Mouse (Mus musculus) forebrain, postnatal 0 days (tissue): ENCODE results near the gene Wdr19. TPM values are rescaled to one million over a fixed set of nuclear protein-coding genes. Genes with fewer than 3 reads are reported as not detected.

ENCODE experiments used
- ATAC-seq: fragments of 200-750 bp; cut with Nextera tagmentation; 2 replicates; pipeline ENCODE4 v1.8.0; 2017; ENCODE audit warnings: mild to moderate bottlenecking, moderate library complexity
- DNase-seq: peaks from one replicate; pipeline ENCODE4 v3.0.0-alpha.2; 2015
- H3K27ac ChIP-seq: fragments of 300-500 bp; sonication (generic); 2 replicates; pipeline ENCODE4 v1.5.1; 2014; ENCODE audit warnings: low read depth, mild to moderate bottlenecking, antibody characterized with exemption, low read length, moderate library complexity, mixed read lengths
- H3K27me3 ChIP-seq: fragments of 300-500 bp; sonication (generic); 2 replicates; pipeline ENCODE4 v1.6.1; 2014; ENCODE audit warnings: mild to moderate bottlenecking, low read length, mixed read lengths; ENCODE audit not compliant: insufficient read depth
- H3K36me3 ChIP-seq: fragments of 300-500 bp; sonication (generic); 2 replicates; pipeline ENCODE4 v1.6.1; 2014; ENCODE audit warnings: mild to moderate bottlenecking, moderate library complexity; ENCODE audit not compliant: insufficient read depth
- H3K4me1 ChIP-seq: fragments of 300-500 bp; sonication (generic); 2 replicates; pipeline ENCODE4 v1.6.1; 2014; ENCODE audit warnings: antibody characterized with exemption; ENCODE audit not compliant: insufficient read depth
- H3K4me2 ChIP-seq: fragments of 300-500 bp; sonication (generic); 2 replicates; pipeline ENCODE4 v1.6.1; 2014; ENCODE audit warnings: low read depth, mild to moderate bottlenecking, moderate library complexity
- H3K4me3 ChIP-seq: fragments of 300-500 bp; sonication (generic); 2 replicates; pipeline ENCODE4 v1.5.1; 2014; ENCODE audit warnings: low read depth, low read length, mixed read lengths
- H3K9ac ChIP-seq: fragments of 300-500 bp; sonication (generic); 2 replicates; pipeline ENCODE4 v1.6.1; 2014; ENCODE audit warnings: mild to moderate bottlenecking
- H3K9me3 ChIP-seq: fragments of 300-500 bp; sonication (generic); 2 replicates; pipeline ENCODE4 v1.6.1; 2016; ENCODE audit warnings: low read length
- CTCF ChIP-seq: sonication (generic); IDR thresholded peaks from 2 replicates; pipeline ENCODE4 v1.5.1; 2016; ENCODE audit warnings: antibody characterized with exemption, control low read depth, low read depth
- WGBS: fragments of 180-500 bp; shearing (Covaris S2); extraction: QIAGEN DNeasy Blood & Tissue Kit; methylation state at CpG from one replicate; pipeline ENCODE4 v1.1.7; 2014; 5-methylcytosine and 5-hydroxymethylcytosine counted together
- polyA plus RNA-seq: library from polyadenylated mRNA; unstranded; fragments of >200 nt; fragmentation: Nextera tagmentation; extraction: Ambion mirVana; gene quantifications from 2 replicates; pipeline ENCODE4 v1.2.1, GENCODE M21; 2015
- total RNA-seq: library from RNA; depleted of rRNA; stranded (reverse); fragments of >200 nt; gene quantifications from 2 replicates; pipeline ENCODE4 v1.2.3, GENCODE M21; 2014

Gene Wdr19
- total and polyA plus RNA-seq, 2 experiments from 2014 or later = 7.7 to 21.9 TPM

- Histone ChIP-seq H3K9me3 (no peaks in the 10 kb centered on the region), H3K4me2 (no peak overlapping the region), H3K27me3 (no peaks in the 10 kb centered on the region), H3K9ac (no peak overlapping the region), H3K4me3 (no peak overlapping the region), H3K27ac (no peak overlapping the region), H3K4me1 (no peaks in the 10 kb centered on the region), H3K36me3 (no peaks in the 10 kb centered on the region)
- TF ChIP-seq CTCF = no peak
- 94% methylated on average over 9 of the region's 9 CpGs for WGBS
- DNase-seq (no peak), ATAC-seq (no peak)
Measured at GRCm38 (mm10) chr5:65194441-65194840, 5.1 kb upstream of the Wdr19 start.

GRCm38 (mm10) chr5:65204726-65205125 is 5.2 kb downstream of the Wdr19 start:
- ATAC-seq (no peak), DNase-seq (no peak)
- no peak overlapping the region for H3K4me3 ChIP-seq
- TF ChIP-seq CTCF = no peak
- 0 out of 2 replicates have a peak, but pooled peaks cover 7% of the 10 kb centered on the region for H3K36me3 ChIP-seq
- WGBS = 89% methylated on average over 2 of the region's 2 CpGs
- no peak overlapping the region for H3K27ac ChIP-seq
- H3K9me3 ChIP-seq = no peaks in the 10 kb centered on the region
- no peaks in the 10 kb centered on the region for H3K27me3 ChIP-seq
- H3K9ac ChIP-seq = no peak overlapping the region
- 0 out of 2 replicates have a peak, but pooled peaks cover 6% of the 10 kb centered on the region for H3K4me1 ChIP-seq
- no peak overlapping the region for H3K4me2 ChIP-seq

GRCm38 (mm10) chr5:65213321-65213720 is 13.8 kb downstream of the Wdr19 start:
- Histone ChIP-seq H3K4me2 (no peak overlapping the region), H3K36me3 (no peaks in the 10 kb centered on the region), H3K4me1 (no peaks in the 10 kb centered on the region), H3K9ac (no peak overlapping the region), H3K27me3 (no peaks in the 10 kb centered on the region), H3K4me3 (no peak overlapping the region), H3K27ac (no peak overlapping the region), H3K9me3 (no peaks in the 10 kb centered on the region)
- ATAC-seq = peak; percentile 66; the same call in 1 of the 2 replicates
- TF ChIP-seq CTCF = peak; percentile 87
- WGBS = 18% methylated on average over 7 of the region's 7 CpGs
- DNase-seq = peak; percentile 62

- H3K4me3 ChIP-seq = no peak overlapping the region
- DNase-seq = no peak
- H3K4me2 ChIP-seq = no peak overlapping the region
- H3K27ac ChIP-seq = no peak overlapping the region
- no peaks in the 10 kb centered on the region for H3K4me1 ChIP-seq
- WGBS = 89% methylated on average over 11 of the region's 11 CpGs
- no peak for ATAC-seq
- H3K9me3 ChIP-seq = no peaks in the 10 kb centered on the region
- no peaks in the 10 kb centered on the region for H3K27me3 ChIP-seq
- no peak overlapping the region for H3K9ac ChIP-seq
- TF ChIP-seq CTCF = no peak
- H3K36me3 ChIP-seq = peaks cover 6% of the 10 kb centered on the region; the same call in 1 of the 2 replicates
Measured at GRCm38 (mm10) chr5:65217305-65218269, 18.1 kb downstream of the Wdr19 start.

GRCm38 (mm10) chr5:65221037-65221436 is 21.5 kb downstream of the Wdr19 start:
- Histone ChIP-seq H3K9ac (no peak overlapping the region), H3K27me3 (no peaks in the 10 kb centered on the region), H3K27ac (no peak overlapping the region), H3K36me3 (peaks cover 26% of the 10 kb centered on the region; the same call in 1 of the 2 replicates), H3K4me2 (no peak overlapping the region), H3K4me3 (no peak overlapping the region), H3K4me1 (no peaks in the 10 kb centered on the region), H3K9me3 (no peaks in the 10 kb centered on the region)
- DNase-seq = no peak
- TF ChIP-seq CTCF = no peak
- no peak for ATAC-seq
- WGBS = 87% methylated on average over 7 of the region's 7 CpGs

GRCm38 (mm10) chr5:65224056-65224455 is 24.6 kb downstream of the Wdr19 start:
- no peak overlapping the region for H3K4me3 ChIP-seq
- no peak overlapping the region for H3K9ac ChIP-seq
- no peak for TF ChIP-seq CTCF
- WGBS = 91% methylated on average over 5 of the region's 5 CpGs
- ATAC-seq (no peak), DNase-seq (no peak)
- H3K9me3 ChIP-seq = no peaks in the 10 kb centered on the region
- H3K4me1 ChIP-seq = no peaks in the 10 kb centered on the region
- no peak overlapping the region for H3K27ac ChIP-seq
- H3K36me3 ChIP-seq = peaks cover 42% of the 10 kb centered on the region
- H3K27me3 ChIP-seq = no peaks in the 10 kb centered on the region
- H3K4me2 ChIP-seq = no peak overlapping the region
